Comparison of ENCODE assay signal across 8 mouse cellular contexts in the genomic region with DNA sequence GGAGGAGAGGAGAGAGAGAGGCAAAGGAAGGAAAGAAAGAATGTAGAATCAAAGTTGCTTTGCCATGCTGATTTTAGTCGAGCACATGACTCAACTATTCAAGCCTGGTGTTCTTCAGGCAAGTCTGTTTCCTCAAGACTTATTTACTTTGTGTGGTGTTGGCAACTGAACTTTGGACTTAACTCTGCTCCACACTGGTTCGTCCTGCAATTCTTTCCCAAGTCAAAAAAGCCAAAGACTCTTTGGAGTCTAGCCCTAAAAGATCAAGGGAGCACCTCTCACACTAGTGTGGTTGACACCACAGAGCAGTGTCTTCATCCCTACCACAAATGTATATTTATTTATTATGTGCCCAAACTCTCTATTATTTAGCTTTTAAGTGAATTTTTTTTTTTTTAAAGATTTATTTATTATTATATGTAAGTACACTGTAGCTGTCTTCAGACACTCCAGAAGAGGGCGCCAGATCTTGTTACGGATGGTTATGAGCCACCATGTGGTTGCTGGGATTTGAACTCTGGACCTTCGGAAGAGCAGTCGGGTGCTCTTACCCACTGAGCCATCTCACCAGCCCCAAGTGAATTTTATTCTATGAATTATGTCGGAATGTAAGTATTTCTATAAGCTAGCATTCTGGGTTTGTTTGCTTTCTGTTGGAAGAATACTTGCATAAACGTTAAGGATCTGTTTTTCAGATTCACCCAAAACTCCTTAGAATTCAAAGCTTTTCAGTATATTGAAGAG. TPM values are rescaled to one million over a fixed set of nuclear protein-coding genes. Genes with fewer than 3 reads are reported as not detected.
DNase-seq lines count a peak whose midpoint lies in the region; ATAC-seq and TF ChIP-seq lines count a peak whose summit lies in the region.

No protein-coding gene starts in this region.

- H3K9ac ChIP-seq in hindbrain, embryonic 11.5 days (ENCODE audit: low read depth, low read length) = no peak overlapping the region
- 0 out of 2 replicates have a peak overlapping the region, but pooled peaks have one; percentile 73 for H3K9ac ChIP-seq in liver, embryonic 14.5 days (replicated peaks)

- TF ChIP-seq EP300 in liver, embryonic 14.5 days (IDR thresholded peaks at IDR 0.05; ENCODE audit: low read depth) = no peak

- H3K9me3 ChIP-seq in E14TG2a.4 (ENCODE audit: low read length) = no peaks in the 10 kb centered on the region
- no peaks in the 10 kb centered on the region for H3K9me3 ChIP-seq in hindbrain, embryonic 11.5 days (ENCODE audit: control insufficient read depth, low read length)
- H3K9me3 ChIP-seq in liver, embryonic 14.5 days (ENCODE audit: control insufficient read depth, low read length) = no peaks in the 10 kb centered on the region

- peaks cover 30% of the 10 kb centered on the region for H3K36me3 ChIP-seq in E14TG2a.4 (ENCODE audit: insufficient read depth, low read length)
- H3K36me3 ChIP-seq in hindbrain, embryonic 11.5 days (ENCODE audit: control insufficient read depth, insufficient read depth, low read length) = peaks cover 2% of the 10 kb centered on the region; the same call in 1 of the 2 replicates
- H3K36me3 ChIP-seq in liver, embryonic 14.5 days (replicated peaks; ENCODE audit: control insufficient read depth, insufficient read depth, low read depth) = peaks cover 8% of the 10 kb centered on the region

- H3K27ac ChIP-seq in hindbrain, embryonic 11.5 days (ENCODE audit: low read depth, low read length) = no peak overlapping the region; the same call in 1 of the 2 replicates
- peak overlapping the region; percentile 76 for H3K27ac ChIP-seq in liver, embryonic 14.5 days

- no peaks in the 10 kb centered on the region for H3K27me3 ChIP-seq in E14TG2a.4 (ENCODE audit: insufficient read depth, low read length)
- H3K27me3 ChIP-seq in hindbrain, embryonic 11.5 days (ENCODE audit: control insufficient read depth, insufficient read depth, low read length) = no peaks in the 10 kb centered on the region
- no peaks in the 10 kb centered on the region for H3K27me3 ChIP-seq in liver, embryonic 14.5 days (ENCODE audit: control insufficient read depth, insufficient read depth, low read length)

- H3K4me2 ChIP-seq in hindbrain, embryonic 11.5 days (replicated peaks; ENCODE audit: low read depth, low read length) = peak overlapping the region; percentile 35; the same call in 1 of the 2 replicates
- H3K4me2 ChIP-seq in liver, embryonic 14.5 days (ENCODE audit: low read depth) = peak overlapping the region; percentile 80

- WGBS in hindbrain, embryonic 11.5 days = 73% methylated on average over 6 of the region's 8 CpGs
- 52% methylated on average over 6 of the region's 8 CpGs for WGBS in liver, embryonic 14.5 days (ENCODE audit: insufficient replicate concordance)

- no peak; the same call in 1 of the 2 replicates for TF ChIP-seq CTCF in E14TG2a.4 (conservative IDR thresholded peaks at IDR 0.05; ENCODE audit: low read length)
- TF ChIP-seq CTCF in liver, embryonic 14.5 days (IDR thresholded peaks at IDR 0.05; ENCODE audit: low read depth) = no peak

- peaks cover 29% of the 10 kb centered on the region for H3K4me1 ChIP-seq in E14TG2a.4 (replicated peaks; ENCODE audit: low read depth, low read length)
- peaks cover 4% of the 10 kb centered on the region for H3K4me1 ChIP-seq in hindbrain, embryonic 11.5 days (replicated peaks; ENCODE audit: control insufficient read depth, insufficient read depth, low read length)
- peaks cover 5 to 15% of the 10 kb centered on the region in 2 experiments; a peak in 3 of 4 replicates for H3K4me1 ChIP-seq in liver, embryonic 14.5 days (replicated peaks; ENCODE audit: control insufficient read depth in 2 of 2, insufficient read depth in 2 of 2, low read length in 1 of 2)

- peak; percentile 8 for DNase-seq in cerebellum, adult 9-11 months
- no peak for DNase-seq in cerebellum, postnatal 25 days
- DNase-seq in hindbrain, embryonic 11.5 days (ENCODE audit: low spot score) = no peak
- DNase-seq in liver, embryonic 14.5 days (ENCODE audit: low read depth in 3 of 3, low spot score in 3 of 3) = no peak
- no peak for DNase-seq in gastrocnemius, adult 18-20 months (ENCODE audit: low spot score)
- DNase-seq in spleen, postnatal 36 days (ENCODE audit: low spot score in 2 of 2) = no peak

- ATAC-seq in hindbrain, embryonic 11.5 days (ENCODE audit: low FRiP score) = no peak
- ATAC-seq in liver, embryonic 14.5 days (ENCODE audit: insufficient read depth) = no peak
- no peak for ATAC-seq in granulocyte monocyte progenitor cell, adult 5-6 weeks (replicated peaks; ENCODE audit: poor library complexity, severe bottlenecking)

- H3K4me3 ChIP-seq in E14TG2a.4 (replicated peaks; ENCODE audit: low read length) = peak overlapping the region; percentile 97
- peak overlapping the region; percentile 90 for H3K4me3 ChIP-seq in hindbrain, embryonic 11.5 days (ENCODE audit: low read depth, low read length)
- peak overlapping the region in 1 of 2 experiments; percentile 79; a peak in 2 of 4 replicates for H3K4me3 ChIP-seq in liver, embryonic 14.5 days (ENCODE audit: insufficient read depth in 1 of 2, low read depth in 2 of 2, low read length in 2 of 2)

RNA-seq across cellular contexts. Expression of gene Khdc4, which starts 1.2 kb away (rescaled TPM):
- polyA plus RNA-seq in hindbrain, embryonic 11.5 days (2014; fragmentation: Nextera tagmentation; extraction: Ambion mirVana) = 103 and 105 TPM in 2 replicates
- 24.2 and 29.4 TPM in 2 replicates for polyA plus RNA-seq in liver, embryonic 14.5 days (2012; rRNA removed)
- polyA plus RNA-seq in liver, embryonic 14.5 days (2014; fragmentation: Nextera tagmentation; extraction: Ambion mirVana) = 18.5 and 20.8 TPM in 2 replicates
- total RNA-seq in gastrocnemius, adult 18-20 months (2021) = 10 to 100 TPM; 18.7 to 23.4 TPM
- 57.4 and 68.2 TPM in 2 replicates for total RNA-seq in granulocyte monocyte progenitor cell, adult 5-6 weeks (2014; fragmentation: Nextera tagmentation)
- 35.4 and 49.3 TPM in 2 replicates for total RNA-seq in granulocyte monocyte progenitor cell, adult 5-6 weeks (2017)

RNA-seq across cellular contexts. Expression of gene Rxfp4, which starts 31.5 kb away (rescaled TPM):
- polyA plus RNA-seq in hindbrain, embryonic 11.5 days (2014; fragmentation: Nextera tagmentation; extraction: Ambion mirVana) = not detected in 2 replicates
- polyA plus RNA-seq in liver, embryonic 14.5 days (2012; rRNA removed) = not detected in 2 replicates
- polyA plus RNA-seq in liver, embryonic 14.5 days (2014; fragmentation: Nextera tagmentation; extraction: Ambion mirVana) = not detected in 2 replicates
- total RNA-seq in gastrocnemius, adult 18-20 months (2021) = not detected
- total RNA-seq in granulocyte monocyte progenitor cell, adult 5-6 weeks (2014; fragmentation: Nextera tagmentation) = not detected in 2 replicates
- not detected in 2 replicates for total RNA-seq in granulocyte monocyte progenitor cell, adult 5-6 weeks (2017)

RNA-seq across cellular contexts. Expression of gene Rit1, which starts 32.2 kb away (rescaled TPM):
- 44.6 and 48.4 TPM in 2 replicates for polyA plus RNA-seq in hindbrain, embryonic 11.5 days (2014; fragmentation: Nextera tagmentation; extraction: Ambion mirVana)
- polyA plus RNA-seq in liver, embryonic 14.5 days (2012; rRNA removed) = 15.8 and 20.3 TPM in 2 replicates
- 30.6 and 31.6 TPM in 2 replicates for polyA plus RNA-seq in liver, embryonic 14.5 days (2014; fragmentation: Nextera tagmentation; extraction: Ambion mirVana)
- total RNA-seq in gastrocnemius, adult 18-20 months (2021) = 10 to 100 TPM; 18.0 to 22.4 TPM
- 17.5 and 20.5 TPM in 2 replicates for total RNA-seq in granulocyte monocyte progenitor cell, adult 5-6 weeks (2014; fragmentation: Nextera tagmentation)
- total RNA-seq in granulocyte monocyte progenitor cell, adult 5-6 weeks (2017) = 20.0 and 26.5 TPM in 2 replicates
